Mouse (Mus musculus): ENCODE data around the gene Lrrc28.

Gene Lrrc28

GRCm38 (mm10) chr7:67593902-67594301 lies 51.2 kb downstream of the Lrrc28 start:
- DNase-seq (ENCODE audit: low spot score): no peak

- DNase-seq (ENCODE audit: low spot score): no peak
These were observed 52.4 kb downstream of the Lrrc28 start for GRCm38 (mm10) chr7:67592670-67593069.

- DNase-seq (ENCODE audit: low spot score): no peak
These were observed 56.3 kb downstream of the Lrrc28 start for GRCm38 (mm10) chr7:67588743-67589142.

- no peak for DNase-seq (ENCODE audit: low spot score)
These were observed 58.6 kb downstream of the Lrrc28 start for GRCm38 (mm10) chr7:67586479-67586878.

- no peak for DNase-seq (ENCODE audit: low spot score)
These were observed 61.2 kb downstream of the Lrrc28 start for GRCm38 (mm10) chr7:67583852-67584251.

- no peak for DNase-seq (ENCODE audit: low spot score)
These were observed 66.1 kb downstream of the Lrrc28 start for GRCm38 (mm10) chr7:67578783-67579482.

GRCm38 (mm10) chr7:67578044-67578443 lies 67.0 kb downstream of the Lrrc28 start:
- no peak for DNase-seq (ENCODE audit: low spot score)

GRCm38 (mm10) chr7:67566510-67567237 lies 78.4 kb downstream of the Lrrc28 start:
- DNase-seq (ENCODE audit: low spot score): no peak

GRCm38 (mm10) chr7:67565132-67565531 lies 79.9 kb downstream of the Lrrc28 start:
- DNase-seq (ENCODE audit: low spot score): no peak

GRCm38 (mm10) chr7:67562176-67562575 lies 82.9 kb downstream of the Lrrc28 start:
- DNase-seq (ENCODE audit: low spot score): no peak

- DNase-seq (ENCODE audit: low spot score): no peak
These were observed 85.6 kb downstream of the Lrrc28 start for GRCm38 (mm10) chr7:67559486-67559885.

GRCm38 (mm10) chr7:67558230-67558629 lies 86.8 kb downstream of the Lrrc28 start:
- no peak for DNase-seq (ENCODE audit: low spot score)

- DNase-seq (ENCODE audit: low spot score): no peak
These were observed 90.2 kb downstream of the Lrrc28 start for GRCm38 (mm10) chr7:67554863-67555262.

GRCm38 (mm10) chr7:67551242-67551641 lies 93.8 kb downstream of the Lrrc28 start:
- no peak for DNase-seq (ENCODE audit: low spot score)

GRCm38 (mm10) chr7:67549073-67549561 lies 96.0 kb downstream of the Lrrc28 start:
- peak; percentile 77 for DNase-seq (ENCODE audit: low spot score)

GRCm38 (mm10) chr7:67548599-67549041 lies 96.4 kb downstream of the Lrrc28 start:
- no peak for DNase-seq (ENCODE audit: low spot score)

- DNase-seq (ENCODE audit: low spot score): no peak
These were observed 98.8 kb downstream of the Lrrc28 start for GRCm38 (mm10) chr7:67546282-67546681.

GRCm38 (mm10) chr7:67544586-67544985 lies 100.5 kb downstream of the Lrrc28 start:
- no peak for DNase-seq (ENCODE audit: low spot score)

GRCm38 (mm10) chr7:67543641-67544040 lies 101.4 kb downstream of the Lrrc28 start:
- DNase-seq (ENCODE audit: low spot score): no peak

- no peak for DNase-seq (ENCODE audit: low spot score)
These were observed 108.3 kb downstream of the Lrrc28 start for GRCm38 (mm10) chr7:67536588-67537372.

- no peak for DNase-seq (ENCODE audit: low spot score)
These were observed 109.1 kb downstream of the Lrrc28 start for GRCm38 (mm10) chr7:67535941-67536340.

GRCm38 (mm10) chr7:67530981-67531380 lies 114.1 kb downstream of the Lrrc28 start:
- DNase-seq (ENCODE audit: low spot score): no peak

Measured in ovary, postnatal 14 days (tissue).